Mouse (Mus musculus): ENCODE measurements around the gene Mtmr14.

DNA sequence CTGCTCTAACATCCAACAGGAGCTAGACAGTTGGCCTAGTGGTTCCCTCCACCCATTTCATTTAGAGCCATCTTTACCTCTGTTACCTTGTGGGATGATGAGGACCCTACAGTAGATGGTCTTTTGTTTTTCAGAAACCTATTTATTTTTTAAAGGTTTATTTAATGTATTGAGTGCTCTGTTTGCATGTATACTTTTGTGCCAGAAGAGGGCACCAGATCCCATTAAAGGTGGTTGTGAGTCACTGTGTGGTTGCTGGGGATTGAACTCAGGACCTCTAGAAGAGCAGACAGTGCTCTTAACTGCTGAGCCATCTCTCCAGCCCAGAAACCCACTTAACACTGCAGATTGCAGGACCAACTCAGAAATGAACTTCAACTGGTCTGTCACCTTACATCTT is 14.3 kb downstream of the Mtmr14 start:
- TF ChIP-seq CTCF (IDR thresholded peaks at IDR 0.05; ENCODE audit: control insufficient read depth, insufficient read depth, insufficient read length) (no peak), FOSL1 (IDR thresholded peaks at IDR 0.05; ENCODE audit: insufficient read depth, low read length, poor library complexity, severe bottlenecking) (no peak), MAX (IDR thresholded peaks at IDR 0.05) (no peak)

All from C2C12 (cell line).